Mouse (Mus musculus) embryo, embryonic 9.5 days (tissue): ENCODE results near the gene Wfdc5.

Experiments
- DNase-seq: peaks from one replicate; pipeline ENCODE4 v3.0.0-alpha.2; 2017; ENCODE audit errors: extremely low spot score

The Wfdc5 gene

GRCm38 (mm10) chr2:164128576-164129411 lies 53.7 kb downstream of the Wfdc5 start:
- no peak for DNase-seq

- no peak for DNase-seq
These were observed 55.2 kb downstream of the Wfdc5 start for GRCm38 (mm10) chr2:164127297-164127696.

GRCm38 (mm10) chr2:164126533-164126955 lies 56.0 kb downstream of the Wfdc5 start:
- DNase-seq = no peak
